Mouse (Mus musculus) adrenal gland, postnatal 10 days (tissue): ENCODE data around the gene Hoxb4. TPM values are rescaled to one million over a fixed set of nuclear protein-coding genes. Genes with fewer than 3 reads are reported as not detected.

ENCODE experiments used
- DNase-seq: peaks from one replicate; pipeline ENCODE4 v3.0.0; 2021; ENCODE audit warnings: mixed read lengths
- total RNA-seq, 2 experiments: library from RNA; stranded (reverse); gene quantifications; 2 replicates each; pipeline ENCODE4 v1.2.3; 2021

Hoxb4 gene
- total RNA-seq, 2 experiments from 2014 or later, result 8.4 to 15.9 TPM

DNA sequence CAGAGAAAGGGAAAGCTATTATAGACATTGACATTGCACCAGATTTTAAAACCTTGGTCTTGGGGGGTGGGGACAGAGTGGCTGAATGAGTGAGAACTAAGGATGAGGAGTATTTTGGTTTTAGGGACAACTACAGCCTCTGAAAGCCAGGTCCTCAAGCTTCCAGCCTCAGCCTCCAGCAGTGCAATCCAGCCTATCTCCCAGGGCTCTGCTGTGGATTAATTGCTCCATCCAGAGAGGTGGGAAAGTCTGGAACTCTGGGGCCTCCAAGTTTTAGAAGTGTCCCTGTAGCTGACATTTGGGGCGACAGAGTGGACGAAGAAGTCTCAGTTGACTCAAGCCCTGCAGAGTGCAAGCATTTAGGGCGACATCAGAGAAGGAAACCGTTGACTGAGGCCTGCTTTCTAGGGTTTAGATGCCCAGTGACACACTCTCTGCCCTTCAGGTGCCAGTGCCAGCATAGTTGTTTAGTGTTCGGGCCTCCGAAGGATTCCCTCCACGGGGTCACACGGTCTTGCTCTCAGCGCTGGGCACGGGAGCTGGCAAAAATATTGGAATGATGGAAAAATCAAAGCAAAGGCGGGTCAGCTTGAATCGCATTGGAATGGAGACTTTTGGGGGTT lies 4.2 kb upstream of the Hoxb4 start:
- DNase-seq, result no peak

DNA sequence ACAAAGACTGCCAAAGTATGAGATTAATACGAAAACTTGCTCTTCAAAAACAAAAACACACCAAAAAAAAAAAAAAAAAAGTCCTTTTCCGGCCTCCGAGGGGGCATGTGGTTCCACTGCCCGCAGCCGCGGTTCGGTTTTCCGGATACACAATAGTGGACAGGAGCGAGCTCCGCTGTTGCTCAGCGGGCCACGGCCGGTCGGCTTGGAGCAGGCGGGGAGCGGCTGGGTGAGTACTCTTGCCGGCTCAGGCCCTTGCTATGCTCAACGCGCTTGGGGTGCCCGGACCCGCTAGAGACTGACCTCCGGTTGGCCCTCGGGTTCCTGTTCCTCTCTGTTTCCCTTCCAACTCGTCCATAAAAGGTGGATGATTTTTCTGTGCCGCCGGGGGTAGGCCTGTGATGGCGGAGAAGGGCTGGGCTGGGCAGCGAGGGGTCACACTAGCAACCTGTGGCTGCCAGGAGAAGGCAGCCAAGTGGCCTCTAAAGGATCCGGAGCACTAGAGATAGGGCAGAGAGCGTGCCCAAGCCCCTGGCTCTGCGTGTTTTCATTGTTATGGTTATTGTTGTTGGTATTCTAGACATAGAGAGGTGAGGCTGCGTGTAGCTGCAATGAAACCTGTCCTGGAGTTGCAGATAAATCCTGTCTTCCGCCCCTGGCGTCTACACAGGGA lies 3.3 kb upstream of the Hoxb4 start:
- DNase-seq, result peak; percentile 71

DNA sequence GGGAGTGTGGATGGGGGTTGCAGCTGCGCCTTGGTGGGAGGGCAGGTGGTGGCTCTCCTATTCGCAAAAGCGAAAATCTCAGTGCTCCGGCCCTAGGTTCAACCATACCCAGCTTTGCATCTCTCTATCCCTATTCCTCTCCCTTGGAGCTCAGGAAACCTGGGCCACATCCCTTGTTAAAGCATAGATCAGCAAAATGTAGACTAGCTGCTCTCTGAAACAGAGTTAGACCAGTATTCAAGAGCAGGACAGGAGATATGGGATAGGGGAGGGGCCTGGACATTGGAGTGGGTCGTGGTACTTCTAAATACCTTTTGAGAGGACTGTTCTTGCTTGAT lies 2.8 kb upstream of the Hoxb4 start:
- DNase-seq, result no peak

DNA sequence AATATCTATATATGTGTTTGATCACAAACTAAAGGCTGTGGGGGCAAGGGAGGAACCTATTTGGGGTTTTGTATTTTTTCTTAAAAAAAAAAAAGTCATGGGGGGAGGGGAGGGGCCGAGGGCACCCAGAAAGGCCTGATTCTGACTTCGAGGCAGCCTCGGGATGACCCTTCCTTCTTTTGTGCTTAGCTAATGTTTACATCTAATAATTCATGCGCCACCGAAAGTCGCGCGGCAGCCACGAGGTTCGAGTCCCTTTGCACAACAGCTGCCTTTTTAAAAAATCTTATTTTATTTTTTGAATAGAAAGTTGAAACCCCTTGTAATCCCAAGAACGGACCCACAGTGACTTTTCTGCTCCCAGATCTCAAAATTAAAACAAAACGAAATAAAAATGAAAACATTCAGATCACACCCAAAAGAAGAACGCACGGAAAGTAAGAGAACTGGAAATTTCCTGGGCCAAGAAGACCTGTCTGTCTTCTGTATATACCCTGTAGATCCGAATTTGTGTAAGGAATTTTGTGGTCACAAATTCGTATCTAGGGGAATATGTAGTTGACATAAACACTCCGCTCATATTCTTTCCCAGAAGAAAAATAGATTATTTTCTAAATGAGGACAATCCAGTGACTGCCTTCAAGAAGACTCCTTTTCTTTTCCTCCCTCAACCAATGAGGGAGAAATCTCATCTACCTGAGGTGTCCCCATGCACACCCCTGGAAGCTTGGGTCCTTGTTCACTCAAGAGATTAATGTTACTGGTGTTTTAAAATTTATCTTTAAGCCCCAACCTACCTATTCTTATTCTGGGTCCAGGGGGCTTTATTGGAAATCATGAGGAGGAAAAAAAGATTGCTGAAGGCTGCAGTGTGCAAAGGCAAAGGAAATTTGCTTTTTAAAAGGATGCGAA lies 1.1 kb upstream of the Hoxb4 start:
- no peak for DNase-seq

DNA sequence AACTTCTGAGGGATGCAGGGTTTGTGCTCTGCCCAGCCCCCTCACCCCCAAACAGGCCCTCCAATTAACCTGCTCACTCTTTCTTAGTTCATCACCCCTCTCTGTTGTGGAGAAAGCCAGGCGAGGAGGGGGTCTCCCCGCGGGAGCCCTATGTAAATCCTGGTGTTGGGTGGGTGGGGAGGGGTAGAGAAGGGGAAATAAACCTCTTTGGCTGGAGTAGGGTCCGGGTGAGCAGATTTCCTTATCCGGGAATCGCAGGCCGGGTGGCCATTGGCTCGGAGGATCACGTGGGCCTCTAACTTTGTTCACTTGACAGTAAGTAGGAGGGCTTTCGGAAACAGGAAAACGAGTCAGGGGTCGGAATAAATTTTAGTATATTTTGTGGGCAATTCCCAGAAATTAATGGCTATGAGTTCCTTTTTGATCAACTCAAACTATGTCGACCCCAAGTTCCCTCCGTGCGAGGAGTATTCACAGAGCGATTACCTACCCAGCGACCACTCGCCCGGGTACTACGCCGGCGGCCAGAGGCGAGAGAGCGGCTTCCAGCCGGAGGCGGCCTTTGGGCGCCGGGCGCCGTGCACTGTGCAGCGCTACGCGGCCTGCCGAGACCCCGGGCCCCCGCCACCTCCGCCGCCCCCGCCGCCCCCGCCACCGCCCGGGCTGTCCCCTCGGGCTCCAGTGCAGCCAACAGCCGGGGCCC lies 452 bp downstream of the Hoxb4 start:
- DNase-seq, result peak; percentile 89

DNA sequence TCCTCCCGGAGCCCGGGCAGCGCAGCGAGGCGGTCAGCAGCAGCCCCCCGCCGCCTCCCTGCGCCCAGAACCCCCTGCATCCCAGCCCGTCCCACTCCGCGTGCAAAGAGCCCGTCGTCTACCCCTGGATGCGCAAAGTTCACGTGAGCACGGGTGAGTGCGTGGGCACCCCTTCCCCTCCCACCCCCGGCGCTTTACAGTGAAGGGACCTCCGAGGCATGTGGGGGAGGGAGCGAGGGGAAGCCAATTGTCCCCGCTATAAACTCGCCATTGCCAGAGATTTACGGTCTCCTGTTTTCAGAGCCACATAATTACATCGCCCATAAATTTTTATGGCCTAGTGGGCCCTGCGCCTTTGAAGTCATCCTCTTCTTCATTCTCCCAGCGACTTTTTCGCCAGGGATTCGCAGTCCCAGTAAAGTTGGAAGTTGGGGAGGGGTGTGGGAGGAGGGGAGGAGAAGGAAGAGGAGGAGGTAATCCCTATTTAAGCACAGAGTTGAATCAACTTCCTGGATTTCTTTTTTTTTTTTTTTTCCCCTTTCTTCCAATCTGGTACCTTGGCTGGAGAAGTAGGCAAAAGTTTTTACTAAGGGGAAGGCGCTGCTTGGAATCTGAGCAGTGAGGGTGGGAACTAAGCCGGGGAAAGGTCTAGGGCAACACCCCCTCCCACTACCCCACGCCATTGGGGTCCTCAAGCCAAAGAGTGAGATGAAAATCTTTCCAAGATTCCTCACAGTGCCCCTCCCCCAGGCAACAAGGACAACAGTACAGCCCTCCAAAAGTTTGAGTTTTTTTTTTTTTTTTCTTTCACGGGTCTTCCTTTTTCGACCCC lies 1.2 kb downstream of the Hoxb4 start:
- peak; percentile 67 for DNase-seq

DNA sequence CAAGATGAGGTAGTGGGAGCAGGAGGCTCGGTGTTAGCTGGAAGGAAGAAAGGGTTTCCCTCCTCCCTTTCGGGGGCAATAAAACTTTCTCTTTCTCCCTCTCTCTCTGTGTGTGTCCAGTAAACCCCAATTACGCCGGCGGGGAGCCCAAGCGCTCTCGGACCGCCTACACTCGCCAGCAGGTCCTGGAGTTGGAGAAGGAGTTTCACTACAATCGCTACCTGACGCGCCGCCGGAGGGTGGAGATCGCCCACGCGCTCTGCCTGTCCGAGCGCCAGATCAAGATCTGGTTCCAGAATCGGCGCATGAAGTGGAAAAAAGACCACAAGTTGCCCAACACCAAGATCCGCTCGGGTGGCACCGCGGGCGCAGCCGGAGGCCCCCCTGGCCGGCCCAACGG lies 1.8 kb downstream of the Hoxb4 start:
- peak; percentile 72 for DNase-seq

DNA sequence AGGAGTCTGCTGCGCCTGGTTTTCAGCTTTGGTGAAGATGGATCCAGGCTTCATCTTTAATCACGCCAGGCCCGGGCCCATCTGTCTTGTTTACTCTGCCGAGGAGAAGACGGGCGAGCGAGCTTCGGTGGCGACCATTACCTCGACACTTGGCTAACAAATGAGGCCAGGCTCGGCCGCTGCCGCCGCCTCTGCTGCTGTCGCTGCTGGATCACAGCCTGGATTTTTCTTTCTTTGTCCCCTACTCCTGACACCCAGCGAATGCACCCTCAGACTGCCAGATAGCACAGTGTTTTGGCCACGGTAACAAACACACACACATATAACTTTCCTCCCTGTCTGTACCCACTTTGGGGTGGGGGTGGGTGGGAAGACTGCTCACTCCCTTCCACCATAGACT lies 2.6 kb downstream of the Hoxb4 start:
- peak; percentile 60 for DNase-seq

DNA sequence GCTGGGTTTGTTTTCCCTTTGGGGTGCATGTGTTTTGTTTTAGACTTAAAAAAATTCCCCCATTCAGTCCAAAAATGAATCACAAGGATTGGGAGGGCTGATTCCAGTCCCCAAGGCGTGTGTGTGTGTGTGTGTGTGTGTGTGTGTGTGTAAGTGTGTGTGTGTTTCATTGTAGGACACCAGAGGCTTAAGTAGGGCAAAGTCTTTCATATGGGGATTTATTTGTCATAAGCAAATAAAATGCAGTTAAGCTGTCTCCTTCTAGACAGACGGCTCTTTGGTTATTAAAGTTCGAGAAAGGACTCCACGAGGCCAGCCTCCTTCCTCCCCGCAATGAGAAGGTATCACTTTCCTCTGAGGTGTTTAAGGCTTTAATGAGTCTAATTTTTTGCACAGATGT lies 3.8 kb downstream of the Hoxb4 start:
- peak; percentile 48 for DNase-seq

DNA sequence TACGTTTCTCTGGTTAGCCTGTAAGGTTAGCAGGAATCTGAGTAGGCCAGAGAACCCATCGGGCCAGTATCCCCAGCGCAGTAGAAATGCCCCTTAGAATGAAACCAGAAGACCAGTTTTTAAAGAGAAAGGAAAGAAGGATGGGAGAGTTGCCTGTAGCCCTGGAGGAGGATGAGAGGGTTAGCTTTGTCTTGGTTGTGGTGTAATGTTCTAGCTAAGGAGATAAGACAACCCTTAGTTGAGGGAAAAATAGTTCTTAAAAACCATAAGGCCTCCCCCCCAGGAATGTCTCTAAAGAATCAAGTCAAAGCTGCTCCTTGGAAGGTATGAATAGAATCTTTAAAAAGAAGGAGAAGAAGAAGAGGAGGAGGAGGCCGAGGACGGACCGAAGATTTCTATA lies 4.7 kb downstream of the Hoxb4 start:
- DNase-seq, result no peak

DNA sequence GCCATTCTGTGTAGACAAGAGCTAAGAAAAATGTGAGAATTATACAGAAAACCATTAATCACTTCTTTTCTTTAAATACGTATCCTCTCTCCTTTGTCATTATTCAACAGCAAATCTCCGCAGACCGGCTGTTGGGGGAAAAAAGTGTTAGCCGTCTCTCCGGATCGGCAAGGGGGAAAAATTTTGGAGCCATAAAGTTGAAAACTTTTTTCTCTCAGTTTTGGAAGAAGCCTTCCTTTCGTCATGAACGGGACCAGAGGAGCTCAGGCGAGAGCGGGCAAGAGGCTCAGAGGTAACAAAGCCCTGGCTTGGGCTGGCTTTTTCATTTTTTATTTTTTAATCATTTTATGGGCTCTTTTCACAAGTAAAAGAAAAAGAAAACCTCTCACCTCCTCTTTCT lies 5.1 kb downstream of the Hoxb4 start, which contains the start of gene Hoxb3:
Hoxb3 (plus strand) TSS at position 173 of the 400 bp plus-strand sequence.
- no peak for DNase-seq

DNA sequence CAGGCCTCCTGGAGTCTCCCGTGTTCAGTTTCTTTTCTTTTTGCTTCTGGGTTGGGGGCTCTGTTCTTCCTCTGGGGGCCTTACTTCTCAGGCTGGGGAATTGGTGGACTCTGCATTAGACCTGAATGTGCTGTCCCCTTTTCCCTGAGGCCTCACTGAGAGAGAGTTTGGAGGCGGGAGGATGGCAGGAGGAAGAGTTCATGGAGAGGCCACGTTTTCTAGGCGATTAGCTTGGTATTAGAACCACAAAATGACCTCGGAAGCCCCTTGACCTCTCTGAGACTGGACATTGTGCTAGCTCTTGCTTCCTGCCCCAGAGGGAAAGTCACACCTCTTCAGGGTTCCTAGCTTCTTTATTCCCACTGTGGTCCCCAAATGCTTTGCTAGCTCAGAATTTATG lies 6.1 kb downstream of the Hoxb4 start:
- DNase-seq, result peak; percentile 46

DNA sequence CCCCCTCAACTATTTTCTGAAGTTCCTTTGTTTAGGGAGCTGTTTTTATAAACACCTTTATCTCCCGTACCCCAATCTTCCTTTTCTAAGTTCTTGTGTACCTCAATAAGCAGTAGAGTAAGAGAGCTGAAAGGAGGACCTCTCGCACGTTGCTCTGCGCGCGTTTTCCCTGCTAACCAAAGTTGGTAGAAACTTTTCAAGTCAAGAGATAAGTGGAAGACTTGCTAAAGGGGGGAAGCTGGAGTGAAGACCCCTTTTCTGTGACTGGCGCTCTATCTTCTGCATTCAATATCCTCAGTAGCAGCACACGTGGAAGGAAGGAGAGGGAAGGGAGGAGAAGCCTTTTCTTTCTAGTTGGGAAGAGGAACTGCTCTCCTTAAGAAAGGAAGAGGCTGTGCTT lies 6.9 kb downstream of the Hoxb4 start:
- no peak for DNase-seq

DNA sequence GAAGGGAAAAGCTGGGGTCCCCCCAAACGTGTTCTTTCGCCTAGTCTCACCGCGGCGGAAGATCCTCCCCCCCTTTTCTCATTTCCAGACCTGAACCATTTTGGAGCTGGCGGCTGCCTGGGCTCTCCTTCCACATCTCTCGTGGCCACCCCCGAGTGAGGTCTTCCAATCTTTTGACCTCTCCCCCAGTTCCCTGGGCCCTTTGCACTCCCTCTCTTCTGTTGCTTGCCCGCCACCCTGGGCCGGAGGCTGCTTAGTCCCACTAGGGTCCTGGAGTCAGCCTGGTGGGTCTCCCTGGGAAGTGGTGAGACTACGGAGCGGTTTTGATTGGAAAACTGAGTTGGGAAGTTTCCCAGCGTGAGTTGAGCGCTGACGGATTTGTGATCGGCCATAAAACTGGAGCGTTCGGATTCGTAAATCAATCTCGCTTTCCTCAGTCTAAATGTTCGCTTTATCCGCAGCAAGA lies 7.7 kb downstream of the Hoxb4 start:
- DNase-seq, result peak; percentile 43

DNA sequence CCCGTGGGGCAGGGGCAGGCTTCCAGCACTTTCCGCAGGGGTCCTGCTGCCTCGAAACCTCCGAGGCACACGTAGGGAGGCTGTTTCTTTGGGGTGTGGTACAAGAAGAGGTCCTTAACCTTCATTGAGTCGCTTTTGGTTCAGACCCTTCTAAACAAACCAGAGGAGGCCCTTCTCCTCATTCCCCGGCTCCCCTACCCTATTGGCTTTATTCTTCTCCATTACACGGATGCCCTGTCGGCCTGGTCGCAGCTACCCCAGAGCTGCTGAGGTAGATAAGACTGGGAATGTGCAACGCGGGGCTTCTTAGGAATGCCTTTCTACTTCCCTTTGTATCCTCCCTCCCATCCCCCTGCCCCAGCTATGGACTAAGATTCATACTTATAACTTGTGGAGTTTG lies 8.6 kb downstream of the Hoxb4 start:
- no peak for DNase-seq

DNA sequence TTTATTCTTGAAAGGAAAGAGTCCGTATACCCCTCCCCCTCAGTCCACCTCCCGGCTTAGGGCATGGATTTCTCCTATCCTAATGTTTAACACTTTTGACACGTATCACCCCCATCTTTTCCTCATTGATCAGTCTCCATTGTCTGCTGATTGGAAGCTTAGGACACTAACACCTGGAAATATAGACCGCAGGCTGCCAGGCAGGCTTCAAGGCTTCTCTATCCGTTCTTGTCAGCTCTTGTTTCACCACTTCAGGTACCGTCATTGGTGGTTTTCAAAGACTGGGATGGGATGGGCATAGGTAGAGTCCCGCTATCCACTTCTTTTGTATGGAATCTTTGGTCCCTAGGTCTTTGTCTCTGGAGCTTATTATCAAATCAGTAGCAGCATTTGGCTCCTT lies 9.1 kb downstream of the Hoxb4 start:
- DNase-seq, result no peak

DNA sequence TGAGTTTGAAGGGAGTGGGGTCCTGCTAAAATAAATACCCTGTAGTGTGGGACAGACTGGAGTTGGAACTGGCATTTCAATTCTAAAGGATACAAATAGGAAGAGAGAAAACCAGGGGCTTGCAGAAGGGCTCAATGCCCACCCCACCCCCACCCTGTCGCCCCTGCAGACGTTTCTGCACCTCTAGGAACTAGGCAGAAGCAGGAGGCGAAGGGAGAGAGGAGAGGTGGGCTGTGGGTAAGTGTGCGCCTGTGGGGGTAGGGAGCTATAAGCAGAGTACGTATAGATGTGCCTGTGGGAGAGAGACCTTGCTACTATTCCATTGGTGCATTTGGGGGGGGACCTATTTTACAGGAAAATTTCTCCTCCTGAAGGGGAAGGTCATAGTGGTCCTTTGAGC lies 9.7 kb downstream of the Hoxb4 start:
- DNase-seq, result no peak

DNA sequence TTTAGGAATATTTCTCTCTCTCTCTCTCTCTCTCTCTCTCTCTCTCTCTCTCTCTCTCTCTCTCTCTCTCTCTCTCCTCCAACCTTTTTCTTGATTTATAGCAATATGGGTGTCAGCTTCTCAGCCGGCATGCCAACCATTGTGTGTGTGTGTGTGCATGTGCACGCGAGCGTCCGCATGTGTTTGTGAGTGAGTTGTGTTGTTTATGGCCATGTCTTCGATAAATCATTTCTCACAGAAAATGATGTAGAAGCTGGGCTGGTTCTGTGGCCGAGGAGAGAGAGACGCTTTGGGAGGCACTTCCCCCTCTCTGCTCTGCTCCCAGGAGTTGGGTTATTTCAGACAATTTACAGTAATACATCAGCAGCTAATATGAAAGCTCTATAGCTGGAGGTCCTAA lies 10.5 kb downstream of the Hoxb4 start:
- DNase-seq, result no peak

DNA sequence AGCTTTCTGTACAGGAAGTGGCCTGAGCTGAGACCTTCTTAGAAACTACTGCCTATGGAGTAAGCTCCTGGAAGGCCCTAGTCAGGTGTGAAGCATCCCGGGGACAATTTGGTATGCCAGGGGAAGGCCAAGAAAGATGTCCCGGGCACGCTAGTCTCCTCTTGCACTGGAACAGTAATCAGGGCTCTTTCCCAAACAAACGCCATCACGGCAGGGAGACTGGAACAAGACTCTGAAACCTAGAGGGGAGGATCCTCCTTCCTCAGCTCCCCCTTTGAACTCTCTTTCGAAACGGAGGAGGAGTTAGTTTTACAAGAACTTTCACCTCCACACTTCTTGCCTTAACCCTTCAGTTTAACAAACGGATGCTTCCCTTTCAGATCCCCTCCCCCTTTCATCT lies 14.0 kb downstream of the Hoxb4 start:
- no peak for DNase-seq

DNA sequence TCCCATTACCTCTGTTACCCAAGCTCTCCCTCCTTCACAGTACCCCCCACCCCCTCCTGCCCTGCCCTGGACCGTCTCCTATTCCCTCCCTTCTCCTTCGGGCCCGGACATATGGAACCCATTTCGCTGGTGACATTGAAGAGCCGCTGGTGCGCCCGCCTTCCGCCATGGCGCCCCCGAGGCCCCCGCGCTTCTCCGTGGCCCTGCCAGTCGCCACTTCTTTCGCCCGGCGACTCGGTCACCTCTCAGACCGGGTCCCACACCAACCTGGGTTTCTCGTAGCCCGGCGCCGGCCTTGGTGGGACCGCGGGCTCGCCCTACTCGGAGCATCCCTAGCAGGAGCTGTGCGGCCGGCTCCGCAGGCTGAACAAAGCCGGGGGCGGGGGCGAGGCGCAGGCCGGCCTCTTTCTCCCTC lies 14.6 kb downstream of the Hoxb4 start:
- no peak for DNase-seq

DNA sequence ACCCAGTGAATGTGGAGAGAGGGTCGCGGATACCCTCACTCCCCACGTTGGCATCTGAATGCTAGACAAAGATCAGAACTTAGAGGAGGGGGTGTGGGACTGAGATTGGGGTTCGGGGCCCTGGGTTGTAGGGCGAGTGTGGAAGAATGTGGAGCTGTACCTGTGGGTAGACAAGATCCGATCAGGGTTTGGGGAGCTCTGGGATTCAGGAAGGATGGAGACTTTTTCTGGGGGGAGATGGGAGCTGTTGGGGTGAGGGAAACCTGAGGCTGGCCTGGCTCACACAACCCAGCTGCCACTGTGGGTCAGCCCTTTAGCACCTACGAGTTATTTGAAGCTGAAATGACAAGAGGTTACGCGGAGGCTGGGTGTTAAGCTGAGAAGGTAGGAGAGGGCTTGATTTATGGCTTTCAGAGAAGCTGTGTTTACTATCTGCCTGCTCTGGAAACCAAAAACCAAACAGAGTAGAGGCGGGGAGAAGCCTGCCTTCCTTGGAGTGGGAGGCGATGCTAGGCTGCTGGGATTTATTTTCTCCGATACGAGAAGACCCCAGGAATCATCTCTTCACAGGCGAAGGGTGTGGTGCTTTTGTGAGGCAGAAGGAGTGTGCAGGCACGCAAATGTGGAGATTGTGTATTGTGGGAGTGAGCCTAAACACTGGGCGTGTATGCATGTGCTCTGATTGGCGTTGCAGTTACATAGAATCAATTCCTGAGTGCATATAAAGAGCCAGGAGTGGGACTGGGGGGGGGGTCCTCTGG lies 15.4 kb downstream of the Hoxb4 start:
- no peak for DNase-seq
